Mouse (Mus musculus) yolk sac, embryonic 10.5 days (tissue): ENCODE data around the gene Aff3.

Experiments
- DNase-seq: peaks from one replicate; pipeline ENCODE4 v3.0.0-alpha.2; 2017; ENCODE audit warnings: low spot score

Aff3 gene

GRCm38 (mm10) chr1:38601802-38602508 is 62.8 kb downstream of the Aff3 start:
- DNase-seq = no peak

- DNase-seq = no peak
These were observed 69.4 kb downstream of the Aff3 start for GRCm38 (mm10) chr1:38595311-38595710.

DNA sequence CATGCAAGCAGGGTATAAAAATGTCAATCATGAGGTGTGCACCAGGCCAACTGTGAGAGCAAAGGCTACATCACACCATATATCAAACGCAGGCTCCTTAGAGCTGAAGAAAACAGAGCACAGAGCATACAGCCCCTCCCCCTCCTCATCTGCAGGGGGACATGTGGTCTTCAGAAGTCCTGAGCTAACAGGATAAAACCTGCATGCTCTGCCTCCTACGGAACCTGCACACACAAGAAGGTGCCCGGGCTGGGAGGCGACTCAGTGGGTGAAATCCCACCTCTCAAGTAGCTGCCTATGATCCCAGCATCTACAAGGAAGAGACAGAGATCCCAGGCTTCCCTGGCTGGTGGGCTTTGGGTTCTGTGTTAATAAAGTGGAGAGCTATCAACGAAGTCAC is 70.0 kb downstream of the Aff3 start:
- DNase-seq = no peak

- no peak for DNase-seq
These were observed 73.6 kb downstream of the Aff3 start for GRCm38 (mm10) chr1:38591194-38591593.

DNA sequence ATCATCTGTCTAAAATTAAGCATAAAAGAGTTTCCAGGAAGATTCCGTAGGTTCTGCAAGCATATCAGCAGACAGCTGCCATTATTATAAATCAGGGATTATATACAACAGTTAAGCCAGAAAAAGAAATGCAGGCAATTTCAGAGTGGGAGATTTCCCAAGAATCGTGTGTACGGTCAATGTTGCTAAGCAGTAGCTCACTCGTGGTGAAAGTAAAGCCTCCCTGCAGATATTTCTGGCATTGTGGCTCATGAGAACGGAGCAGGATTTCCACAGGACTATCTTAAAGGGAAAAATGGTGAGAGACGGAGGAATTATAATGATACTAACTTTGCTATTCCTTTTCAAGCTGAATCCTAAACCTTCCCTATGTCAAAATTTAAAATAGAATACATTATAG is 76.0 kb downstream of the Aff3 start:
- DNase-seq = no peak

DNA sequence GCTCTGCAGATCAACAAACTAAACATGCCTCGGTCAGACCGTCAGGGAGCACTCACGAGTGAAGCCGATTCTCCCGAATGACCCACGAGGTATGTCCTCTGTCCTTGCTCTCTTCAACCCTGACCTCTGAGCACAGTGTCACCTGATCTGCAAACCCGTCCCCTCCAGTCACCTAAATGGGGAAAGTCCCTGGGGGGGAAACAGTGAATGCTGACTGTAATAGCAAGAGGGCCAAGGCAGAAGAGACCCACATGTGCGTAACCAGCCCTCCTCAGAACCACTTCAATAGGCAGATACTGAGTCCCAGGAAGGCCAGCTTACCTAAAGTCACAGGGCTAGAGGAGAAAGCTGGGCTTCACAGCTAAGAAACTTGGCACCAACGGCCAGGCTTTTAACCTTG is 82.4 kb downstream of the Aff3 start:
- DNase-seq = no peak

DNA sequence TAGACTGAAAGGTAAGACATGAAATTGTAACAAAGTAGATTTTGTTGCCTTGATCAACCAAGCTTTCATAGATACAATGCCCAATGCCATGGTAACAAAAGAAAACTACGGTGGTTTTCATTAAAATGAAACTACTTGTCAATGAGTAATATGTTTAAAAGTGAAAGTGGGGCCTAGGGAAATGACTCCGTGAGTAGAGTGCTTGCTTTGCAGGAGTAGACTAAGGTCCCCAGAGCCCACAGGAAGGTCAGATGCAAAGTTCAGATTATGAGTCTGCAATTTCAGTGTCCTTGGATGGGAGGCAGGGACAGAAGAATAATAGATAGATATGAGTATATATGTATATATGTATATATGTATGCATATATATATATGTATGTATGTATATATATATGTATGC is 84.2 kb downstream of the Aff3 start:
- no peak for DNase-seq

GRCm38 (mm10) chr1:38578339-38578738 is 86.4 kb downstream of the Aff3 start:
- DNase-seq = no peak

DNA sequence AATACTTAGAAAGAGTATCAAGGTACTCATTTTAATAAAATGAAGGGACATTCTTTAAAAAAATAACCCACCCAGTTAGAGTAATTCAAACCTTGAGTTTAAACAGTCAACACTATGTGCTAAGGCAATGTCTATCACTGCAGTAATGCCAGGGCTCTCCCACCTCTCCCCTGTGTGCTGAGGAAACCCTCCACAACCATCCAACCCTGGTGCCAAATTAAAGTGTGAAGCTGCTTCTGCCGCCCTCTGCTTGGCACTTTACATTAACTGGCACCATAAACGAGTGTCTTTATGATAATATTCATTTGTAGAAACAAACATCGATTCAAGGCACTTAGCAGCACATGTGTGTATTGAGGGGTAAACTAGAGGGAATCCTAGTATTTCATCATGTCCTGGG is 97.0 kb downstream of the Aff3 start:
- DNase-seq = no peak

GRCm38 (mm10) chr1:38566101-38566678 is 98.6 kb downstream of the Aff3 start:
- no peak for DNase-seq

DNA sequence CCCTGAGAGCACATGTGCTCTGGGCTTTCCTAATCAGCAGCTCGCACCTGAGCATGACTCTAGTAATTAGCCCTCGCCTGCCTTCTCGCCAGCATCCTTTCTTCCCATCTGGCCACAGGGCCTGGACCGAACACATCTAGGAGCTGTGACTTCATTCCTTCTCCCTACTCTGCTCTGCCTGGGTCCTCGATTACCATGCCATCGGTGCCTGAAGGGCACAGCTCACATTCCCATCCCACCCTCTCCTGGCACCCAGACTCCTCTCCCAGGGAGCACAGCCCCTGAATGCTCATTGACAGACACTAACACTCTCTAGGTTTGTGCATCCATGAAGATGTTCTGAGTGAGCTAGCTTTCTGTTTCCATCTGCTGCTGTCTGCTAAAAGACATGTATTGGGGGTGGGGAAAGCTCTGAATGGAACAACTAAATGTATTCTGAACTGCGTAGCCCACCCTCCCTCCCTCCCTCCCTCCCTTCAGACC is 99.4 kb downstream of the Aff3 start:
- DNase-seq = no peak

- DNase-seq = no peak
These were observed 102.2 kb downstream of the Aff3 start for GRCm38 (mm10) chr1:38562397-38563199.

- no peak for DNase-seq
These were observed 103.4 kb downstream of the Aff3 start for GRCm38 (mm10) chr1:38561331-38561730.

DNA sequence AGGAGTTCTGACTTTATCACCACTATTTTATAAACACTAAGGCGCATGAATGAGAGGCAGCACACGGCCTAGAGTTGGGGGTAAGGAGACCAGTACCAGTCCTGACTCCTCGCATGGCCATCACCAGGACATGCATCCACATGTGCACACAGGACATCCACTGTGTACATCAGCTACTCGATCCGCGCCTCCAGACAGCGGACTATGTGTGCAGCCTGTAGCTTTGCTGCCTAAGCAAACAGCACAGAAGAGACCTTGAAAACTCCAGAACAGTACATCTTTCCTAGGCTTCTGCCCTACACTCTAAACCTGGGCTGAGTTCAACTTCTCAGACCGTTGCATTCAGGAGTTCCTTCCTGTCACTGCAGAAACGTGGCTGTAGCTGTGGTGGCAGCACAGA is 104.1 kb downstream of the Aff3 start:
- no peak for DNase-seq

GRCm38 (mm10) chr1:38557615-38558014 is 107.1 kb downstream of the Aff3 start:
- DNase-seq = no peak

DNA sequence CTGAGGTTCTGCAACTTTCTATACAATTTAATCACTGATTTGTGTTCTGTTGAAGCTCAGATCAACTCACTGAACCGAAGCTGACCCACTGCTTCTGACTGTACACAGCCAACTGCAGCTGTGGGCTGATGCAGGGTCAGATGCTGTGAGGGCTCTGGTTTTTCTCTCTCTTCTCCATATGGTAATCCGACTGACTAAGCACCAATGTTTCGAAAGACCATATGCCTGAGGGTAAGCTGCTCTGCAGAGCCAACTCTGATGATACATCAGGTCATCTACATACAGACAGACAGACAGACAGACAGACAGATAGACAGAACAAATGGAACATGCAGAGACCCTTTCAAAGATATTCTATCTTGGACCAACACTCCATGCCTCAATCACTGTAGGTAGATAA is 110.2 kb downstream of the Aff3 start:
- DNase-seq = no peak

GRCm38 (mm10) chr1:38553090-38553489 is 111.7 kb downstream of the Aff3 start:
- no peak for DNase-seq

DNA sequence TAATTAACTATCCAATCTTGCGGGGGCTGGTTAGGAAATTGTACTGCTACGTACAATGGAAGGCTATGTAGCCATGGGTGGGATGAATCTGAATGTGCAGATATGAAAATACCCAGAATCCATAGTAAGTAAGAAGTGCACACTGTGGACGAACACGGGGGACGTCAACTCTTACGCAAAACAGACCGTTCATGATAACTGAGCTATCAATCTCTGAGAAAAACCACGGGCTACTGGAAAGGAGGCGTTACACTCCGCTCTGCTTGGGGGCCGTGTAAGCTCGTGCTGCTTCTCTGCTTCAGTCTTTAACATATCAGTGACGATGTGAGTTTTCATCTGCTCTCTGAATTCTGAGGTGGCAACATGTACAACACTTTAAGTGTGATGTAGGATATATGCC is 114.2 kb downstream of the Aff3 start:
- DNase-seq = no peak

DNA sequence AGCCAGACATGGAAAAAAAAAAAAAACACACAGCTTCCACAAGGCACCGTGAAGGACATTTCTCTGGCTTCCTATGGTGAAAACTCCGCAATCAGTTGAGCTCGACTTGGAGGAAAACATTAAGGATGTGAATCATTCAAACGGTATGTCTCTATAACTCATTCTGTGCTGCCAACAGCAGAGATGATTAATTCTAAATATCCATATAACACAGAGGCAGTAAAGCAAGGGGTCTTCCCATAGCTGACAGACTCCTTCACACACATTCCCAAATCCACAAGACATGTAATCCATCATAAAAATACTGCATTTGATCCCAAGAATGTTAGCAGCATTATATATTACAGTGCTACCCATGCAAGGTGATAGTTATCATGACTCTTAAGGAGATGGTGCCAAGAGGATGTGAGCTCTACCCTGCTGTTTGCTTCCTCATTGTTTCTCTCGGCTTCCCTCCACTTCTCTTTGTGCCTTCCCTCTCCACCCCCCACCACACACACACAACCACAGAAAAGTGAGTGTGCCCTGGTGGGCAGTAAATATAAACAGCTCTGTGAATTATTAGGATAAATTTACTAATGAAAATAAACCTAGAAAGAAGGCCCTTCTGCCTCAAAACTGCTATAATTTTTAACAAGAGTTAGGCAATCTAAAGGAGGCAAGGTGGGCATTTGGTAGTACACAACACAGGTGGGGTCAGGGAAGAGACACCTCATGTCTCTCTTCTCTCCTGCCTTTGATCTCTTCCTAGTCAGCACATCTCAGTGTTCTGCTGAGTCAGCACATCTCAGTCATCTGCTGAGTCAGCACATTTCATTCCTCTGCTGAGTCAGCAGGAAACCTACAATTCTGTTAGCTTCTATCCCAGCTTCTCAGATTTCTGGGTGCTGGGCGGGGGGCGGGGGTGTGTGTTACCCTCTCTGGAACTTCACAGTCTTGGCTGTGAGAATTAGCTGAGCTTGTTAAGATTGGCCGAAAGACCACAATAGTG is 115.8 kb downstream of the Aff3 start:
- DNase-seq = no peak

- DNase-seq = no peak
These were observed 117.1 kb downstream of the Aff3 start for GRCm38 (mm10) chr1:38547685-38548084.

DNA sequence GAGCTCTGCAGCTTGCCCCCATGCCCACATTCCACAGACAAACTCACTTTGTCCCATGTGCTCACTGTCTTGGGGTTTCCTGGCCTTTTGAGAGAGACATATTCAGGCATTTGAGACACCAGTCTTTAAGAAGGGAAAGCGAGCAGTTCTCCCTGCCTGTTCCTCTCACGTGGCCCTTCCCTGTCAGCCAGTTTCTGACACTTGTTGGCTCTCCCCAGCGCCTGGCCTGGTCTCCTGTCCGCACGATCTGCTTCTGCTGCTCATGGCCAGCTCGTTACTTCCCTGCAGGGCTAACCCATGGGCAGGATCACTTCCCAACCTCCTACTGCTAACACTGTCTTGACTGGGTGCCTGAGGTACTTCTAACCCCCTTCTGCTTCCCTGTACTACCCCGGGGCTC is 118.1 kb downstream of the Aff3 start:
- no peak for DNase-seq
